Mouse (Mus musculus) layer of hippocampus, adult 9-10 months (tissue): ENCODE data around the gene Tead2.

Source experiments
- DNase-seq: peaks from one replicate; pipeline ENCODE4 v3.0.0; 2022; ENCODE audit warnings: low spot score

The Tead2 gene

DNA sequence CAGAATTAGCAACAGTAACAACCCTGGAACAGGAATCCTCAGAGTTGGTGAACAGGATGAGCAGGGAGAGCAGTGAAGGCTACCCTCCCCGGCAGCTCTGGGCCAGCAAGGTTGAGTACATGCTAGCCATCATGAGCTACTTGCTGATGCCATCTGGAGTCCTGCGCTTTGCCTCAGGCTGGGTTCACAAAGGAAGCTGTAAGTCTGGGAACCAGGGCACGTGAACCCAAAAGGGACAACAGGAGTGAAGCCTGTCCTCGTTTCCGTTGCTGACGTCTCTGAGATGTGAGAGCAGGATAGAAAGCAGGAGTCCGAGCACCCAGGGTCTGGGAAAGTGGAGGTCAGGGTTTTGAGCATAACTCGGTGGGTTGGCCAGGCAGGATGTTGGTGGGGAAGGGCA is 43.7 kb downstream of the Tead2 start:
- no peak for DNase-seq

DNA sequence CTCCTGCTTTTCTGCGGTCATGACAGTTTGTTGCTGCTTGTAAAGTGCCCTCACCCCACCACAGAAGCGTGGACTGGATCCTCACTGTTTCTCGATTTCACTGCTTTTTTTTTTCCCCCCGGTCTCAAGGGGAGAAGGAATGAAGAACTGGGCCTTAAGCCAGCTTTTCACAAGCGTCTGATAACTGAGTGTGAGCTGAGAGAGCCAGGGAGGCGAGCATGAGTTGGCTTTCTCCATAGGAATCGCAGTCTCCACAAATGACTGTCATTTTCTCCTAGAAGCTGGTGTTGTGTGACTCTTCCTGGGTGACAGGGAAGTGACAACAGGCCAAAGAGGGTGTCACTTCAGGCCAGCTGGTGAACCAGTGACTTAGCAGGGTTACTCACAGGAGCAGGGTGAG is 46.7 kb downstream of the Tead2 start:
- no peak for DNase-seq

- no peak for DNase-seq
Measured at GRCm38 (mm10) chr7:45263006-45263607, 47.6 kb downstream of the Tead2 start.

GRCm38 (mm10) chr7:45264348-45264747 is 48.8 kb downstream of the Tead2 start:
- DNase-seq: no peak

DNA sequence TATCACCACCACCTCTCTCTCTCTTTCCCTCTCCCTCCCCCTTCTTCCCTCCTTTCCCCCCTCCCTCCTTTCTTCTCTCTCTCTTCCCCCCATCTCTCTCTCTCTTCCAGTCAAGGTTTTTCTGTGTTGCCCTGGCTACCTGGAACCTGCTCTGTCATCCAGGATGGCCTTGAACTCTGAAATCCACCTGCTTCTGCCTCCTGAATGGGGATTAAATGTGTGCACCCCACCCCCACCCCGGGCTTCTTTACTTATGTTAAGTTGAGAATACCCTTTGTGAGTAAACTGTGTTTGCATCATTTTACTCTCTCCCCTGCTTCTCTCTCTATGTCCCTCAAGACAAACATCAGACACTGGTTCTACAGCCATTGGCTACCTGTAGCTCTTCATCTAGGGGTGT is 50.0 kb downstream of the Tead2 start:
- DNase-seq: no peak

GRCm38 (mm10) chr7:45272786-45273412 is 57.3 kb downstream of the Tead2 start:
- no peak for DNase-seq

DNA sequence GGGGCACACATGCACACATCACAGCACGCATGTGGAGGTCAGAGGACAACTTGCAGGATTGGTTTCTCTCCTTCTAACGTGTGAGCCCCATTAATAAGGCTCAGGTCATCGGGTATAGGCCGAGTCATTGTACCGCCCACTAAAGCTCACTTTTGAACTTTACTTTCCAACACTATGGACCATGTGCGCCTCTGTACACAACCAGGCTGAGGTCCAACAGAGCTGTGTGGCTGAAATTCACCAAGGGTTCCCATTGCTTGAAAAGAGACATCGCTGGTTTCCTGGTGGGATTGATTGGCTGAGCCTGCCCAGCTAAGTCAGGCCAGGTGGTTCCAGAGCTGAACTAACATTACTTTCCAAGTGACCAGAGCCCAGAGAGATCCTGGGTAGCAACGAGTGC is 58.1 kb downstream of the Tead2 start:
- DNase-seq: no peak

DNA sequence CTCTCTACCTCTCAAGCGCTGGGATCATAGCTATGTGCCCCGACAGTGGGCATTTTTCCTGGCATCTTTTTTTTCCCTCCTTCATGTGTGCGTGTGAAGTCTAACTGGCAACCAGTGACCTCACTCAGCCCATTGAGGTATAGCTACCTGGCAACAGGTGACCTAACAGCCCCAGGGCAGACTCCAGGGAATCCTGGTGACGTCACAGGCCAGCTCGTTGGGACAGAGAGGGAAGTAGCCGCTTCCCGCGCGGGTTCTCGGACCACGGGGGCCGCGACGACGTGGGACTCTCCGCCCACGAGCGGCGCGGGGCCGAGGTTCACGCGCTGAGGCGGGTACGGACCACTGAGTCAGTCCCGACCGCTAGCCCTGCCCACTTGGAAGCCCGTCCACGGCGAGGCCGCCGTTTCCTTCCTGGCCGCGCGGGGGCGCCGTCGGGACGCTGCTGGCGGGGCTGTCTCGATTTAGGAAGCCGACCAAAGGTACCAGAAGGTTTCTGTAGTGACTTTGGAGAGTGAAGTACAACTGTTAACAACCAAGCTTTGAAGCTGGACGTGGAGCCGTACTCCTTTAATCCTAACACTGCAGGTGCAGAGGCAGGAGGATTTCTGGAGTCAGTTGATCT is 61.7 kb downstream of the Tead2 start, which contains the start of gene Slc6a21:
TSS of gene Slc6a21 (plus strand) at position 378 of the 625 bp plus-strand sequence.
- DNase-seq: peak; percentile 69
